In genomic region chr8:72177346-72177925, GRCm38 (mm10) we compare ENCODE assay signal across 9 mouse cellular contexts. TPM values are rescaled to one million over a fixed set of nuclear protein-coding genes. Genes with fewer than 3 reads are reported as not detected.
DNase-seq lines count a peak whose midpoint lies in the region; ATAC-seq and TF ChIP-seq lines count a peak whose summit lies in the region.
"Had no signal": no experiment of that assay in that cellular context is flagged by ENCODE, and none has a peak within 500 bp of the region (broad histone marks: within the 10 kb centered on the region; RNA-seq: fewer than 3 reads in every experiment).

No protein-coding gene starts in this region.

- no peaks in the 10 kb centered on the region for H3K79me2 ChIP-seq in heart, adult 2 months (replicated peaks; ENCODE audit: control insufficient read depth, insufficient read depth, low read length)

- no peaks in the 10 kb centered on the region for H3K9me3 ChIP-seq in embryonic facial prominence, embryonic 10.5 days
- H3K9me3 ChIP-seq: embryonic facial prominence, embryonic 13.5 days had no signal

- TF ChIP-seq POLR2A in heart, adult 2 months (IDR thresholded peaks at IDR 0.05; ENCODE audit: insufficient read depth, low read depth, low read length) = no peak

- TF ChIP-seq CTCF in heart, adult 2 months (IDR thresholded peaks at IDR 0.05) = peak; percentile 92

- WGBS in embryonic facial prominence, embryonic 10.5 days = 62% methylated on average over 5 of the region's 5 CpGs
- 61% methylated on average over 5 of the region's 5 CpGs for WGBS in heart, adult 2 months

- intact Hi-C loops in heart, adult 2 months (cut with DNase I) = loop anchor here (1.0 to 5.0 kb wide), 3 partner anchors 65 to 188 kb away; partner anchors contain the start of gene Ap1m1

- peak; percentile 80; the same call in 1 of the 2 replicates for TF ChIP-seq EP300 in heart, adult 2 months (IDR thresholded peaks at IDR 0.05; ENCODE audit: insufficient read depth, low read depth, low read length)

- DNase-seq in CD4-positive, CD25-positive, alpha-beta regulatory T cell, adult 2 months (ENCODE audit: low read depth, low spot score) = peak; percentile 84
- peak; percentile 68 for DNase-seq in adrenal gland, postnatal 25 days
- peak; percentile 62 for DNase-seq in embryonic facial prominence, embryonic 10.5 days (ENCODE audit: low spot score)
- DNase-seq in heart, adult 2 months = peak; percentile 73 to 80
- DNase-seq in kidney, adult 9 months = peak; percentile 69
- peak; percentile 66 for DNase-seq in liver
- peak; percentile 69 to 75 for DNase-seq in spleen, postnatal 36 days (ENCODE audit: low spot score in 2 of 2)

- peak; percentile 76 for ATAC-seq in monocyte, adult 5-6 weeks (replicated peaks; ENCODE audit: insufficient number of reproducible peaks, low FRiP score, low TSS enrichment, poor library complexity, severe bottlenecking)

- H3K27me3 ChIP-seq in embryonic facial prominence, embryonic 10.5 days (replicated peaks; ENCODE audit: low read depth, poor library complexity, severe bottlenecking) = no peaks in the 10 kb centered on the region
- no peaks in the 10 kb centered on the region for H3K27me3 ChIP-seq in heart, adult 2 months (ENCODE audit: control insufficient read depth, insufficient read depth, low read length)
- H3K27me3 ChIP-seq: embryonic facial prominence, embryonic 13.5 days had no signal

- H3K9ac ChIP-seq in heart, adult 2 months (ENCODE audit: low read depth, low read length) = no peak overlapping the region
- H3K9ac ChIP-seq: embryonic facial prominence, embryonic 13.5 days had no signal

- peaks cover 96% of the 10 kb centered on the region for H3K36me3 ChIP-seq in embryonic facial prominence, embryonic 10.5 days (replicated peaks)
- H3K36me3 ChIP-seq in heart, adult 2 months (ENCODE audit: control insufficient read depth, insufficient read depth, low read length) = no peaks in the 10 kb centered on the region

- H3K4me3 ChIP-seq in embryonic facial prominence, embryonic 10.5 days = no peak overlapping the region
- no peak overlapping the region for H3K4me3 ChIP-seq in heart, adult 2 months
- H3K4me3 ChIP-seq: embryonic facial prominence, embryonic 13.5 days had no signal

- H3K4me1 ChIP-seq in embryonic facial prominence, embryonic 10.5 days = no peaks in the 10 kb centered on the region
- H3K4me1 ChIP-seq in heart, adult 2 months (ENCODE audit: control insufficient read depth, insufficient read depth, low read length) = no peaks in the 10 kb centered on the region; the same call in 1 of the 2 replicates
- H3K4me1 ChIP-seq: embryonic facial prominence, embryonic 13.5 days had no signal

- no peak overlapping the region for H3K27ac ChIP-seq in embryonic facial prominence, embryonic 10.5 days (replicated peaks)
- no peak overlapping the region for H3K27ac ChIP-seq in heart, adult 2 months
- H3K27ac ChIP-seq: embryonic facial prominence, embryonic 13.5 days had no signal

RNA-seq across cellular contexts. Expression of gene Hsh2d, which starts 12.0 kb away (rescaled TPM):
- not detected in 2 replicates for total RNA-seq in adrenal gland, postnatal 25 days (2021)
- polyA plus RNA-seq in embryonic facial prominence, embryonic 10.5 days (2016; fragmentation: Nextera tagmentation; extraction: Ambion mirVana) = not detected in 2 replicates
- not detected for total RNA-seq in heart, adult 2 months (2021)
- polyA plus RNA-seq in heart, adult 2 months (2012; rRNA removed) = 0.18 and 0.55 TPM in 2 replicates
- 1.2 to 5.8 TPM (median 4.8 TPM) in 3 replicates for total RNA-seq in monocyte, adult 5-6 weeks (2017)
- polyA plus RNA-seq: embryonic facial prominence, embryonic 13.5 days had no signal

RNA-seq across cellular contexts. Expression of gene Rab8a, which starts 16.4 kb away (rescaled TPM):
- total RNA-seq in adrenal gland, postnatal 25 days (2021) = 55.4 and 68.9 TPM in 2 replicates
- polyA plus RNA-seq in embryonic facial prominence, embryonic 10.5 days (2016; fragmentation: Nextera tagmentation; extraction: Ambion mirVana) = 130 and 139 TPM in 2 replicates
- total RNA-seq in heart, adult 2 months (2021) = 10 to 100 TPM; 23.6 to 24.2 TPM
- 40.9 and 52.2 TPM in 2 replicates for polyA plus RNA-seq in heart, adult 2 months (2012; rRNA removed)
- total RNA-seq in monocyte, adult 5-6 weeks (2017) = 640 to 819 TPM (median 739 TPM) in 3 replicates

RNA-seq across cellular contexts. Expression of gene Cib3, which starts 35.2 kb away (rescaled TPM):
- total RNA-seq in adrenal gland, postnatal 25 days (2021) = 0.64 TPM in 1 of 2 replicates, not detected in the other
- polyA plus RNA-seq in embryonic facial prominence, embryonic 10.5 days (2016; fragmentation: Nextera tagmentation; extraction: Ambion mirVana) = not detected in 2 replicates
- total RNA-seq in heart, adult 2 months (2021) = 1 to 10 TPM in 1 of 2 experiments, under 1 TPM in 1; 0.66 to 1.5 TPM
- polyA plus RNA-seq in heart, adult 2 months (2012; rRNA removed) = 1.1 TPM in 2 replicates
- total RNA-seq in monocyte, adult 5-6 weeks (2017) = 0.86 to 6.9 TPM (median 1.1 TPM) in 3 replicates
- polyA plus RNA-seq: embryonic facial prominence, embryonic 13.5 days had no signal

RNA-seq across cellular contexts. Expression of gene Gm11034, which starts 36.0 kb away (rescaled TPM):
- not detected in 2 replicates for total RNA-seq in adrenal gland, postnatal 25 days (2021)
- not detected in 2 replicates for polyA plus RNA-seq in embryonic facial prominence, embryonic 10.5 days (2016; fragmentation: Nextera tagmentation; extraction: Ambion mirVana)
- not detected for total RNA-seq in heart, adult 2 months (2021)
- not detected in 2 replicates for polyA plus RNA-seq in heart, adult 2 months (2012; rRNA removed)
- not detected in 3 replicates for total RNA-seq in monocyte, adult 5-6 weeks (2017)
- polyA plus RNA-seq: embryonic facial prominence, embryonic 13.5 days had no signal

RNA-seq across cellular contexts. Expression of gene Fam32a, which starts 42.1 kb away (rescaled TPM):
- 66.8 and 70.4 TPM in 2 replicates for total RNA-seq in adrenal gland, postnatal 25 days (2021)
- 77.6 and 82.4 TPM in 2 replicates for polyA plus RNA-seq in embryonic facial prominence, embryonic 10.5 days (2016; fragmentation: Nextera tagmentation; extraction: Ambion mirVana)
- total RNA-seq in heart, adult 2 months (2021) = 10 to 100 TPM; 21.4 to 23.2 TPM
- polyA plus RNA-seq in heart, adult 2 months (2012; rRNA removed) = 21.2 and 29.9 TPM in 2 replicates
- total RNA-seq in monocyte, adult 5-6 weeks (2017) = 105 to 143 TPM (median 135 TPM) in 3 replicates
